Mouse (Mus musculus) bone marrow, adult 2 months (tissue): ENCODE measurements at regions not wholly inside any gene's neighbourhood (a gene's known extent, or its start where the extent isn't known, plus 50 kb on each side); places are given as distances from the start of the nearest gene placed in this dataset.

Experiments
- CTCF ChIP-seq: fragments of 200-500 bp; IDR thresholded peaks from 2 replicates; pipeline ENCODE4 v1.5.1; 2011; ENCODE audit warnings: low read length, control low read depth; ENCODE audit not compliant: control insufficient read depth, insufficient read depth
- POLR2A ChIP-seq: fragments of 200-500 bp; IDR thresholded peaks from 2 replicates; pipeline ENCODE4 v1.6.1; 2011; ENCODE audit warnings: low read depth, mild to moderate bottlenecking, control low read depth, low read length, borderline replicate concordance; ENCODE audit not compliant: control insufficient read depth

DNA sequence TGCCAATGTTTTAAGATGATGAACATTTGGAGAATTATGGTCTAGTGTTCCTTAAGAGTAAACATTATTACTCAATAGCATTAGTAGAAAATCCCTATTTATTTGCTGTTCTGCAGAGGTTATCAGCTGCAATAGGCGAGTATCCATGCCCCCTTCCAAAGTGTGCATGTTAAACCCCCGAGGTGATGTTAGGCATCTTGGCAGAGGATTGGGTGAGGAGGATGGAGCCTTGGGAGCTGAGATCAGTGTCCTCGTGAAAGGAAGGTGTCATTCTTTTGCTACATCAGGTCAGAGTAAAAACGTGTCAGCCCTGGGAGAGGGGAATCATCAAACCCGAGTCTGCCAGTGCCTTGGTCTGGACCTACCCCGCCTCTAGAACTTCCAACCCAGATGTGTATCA lies 130.7 kb upstream of the Sgk1 start:
- TF ChIP-seq POLR2A (no peak), CTCF (no peak)
